Mouse (Mus musculus): ENCODE measurements at regions not wholly inside any gene's neighbourhood (a gene's known extent, or its start where the extent isn't known, plus 50 kb on each side); places are given as distances from the start of the nearest gene placed in this dataset.

GRCm38 (mm10) chr9:97284282-97284802 is 85.4 kb downstream of the Trim42 start:
- no peak for TF ChIP-seq CHD2 (IDR thresholded peaks at IDR 0.05; ENCODE audit: low read depth, low read length)
- TF ChIP-seq MAFK (IDR thresholded peaks at IDR 0.05; ENCODE audit: insufficient read depth, low read depth, low read length) = no peak
- no peak for TF ChIP-seq ZC3H11A (IDR thresholded peaks at IDR 0.05; ENCODE audit: borderline replicate concordance, low read depth, low read length)
